Mouse (Mus musculus) neural tube, embryonic 12.5 days (tissue): ENCODE data around the gene Vmn1r68. TPM values are rescaled to one million over a fixed set of nuclear protein-coding genes. Genes with fewer than 3 reads are reported as not detected.
A peak's percentile ranks its signal among the peaks of the same experiment; 100 is the strongest.

Experiments
- ATAC-seq: fragments of 200-750 bp; cut with Nextera tagmentation; 2 replicates; pipeline ENCODE4 v1.8.0; 2017; ENCODE audit warnings: low read depth, mild to moderate bottlenecking, moderate TSS enrichment, moderate library complexity; ENCODE audit not compliant: low FRiP score
- H3K27ac ChIP-seq: fragments of 300-500 bp; sonication (generic); 2 replicates; pipeline ENCODE4 v1.5.1; 2016
- H3K27me3 ChIP-seq: fragments of 300-500 bp; sonication (generic); replicated peaks from 2 replicates; pipeline ENCODE4 v1.6.1; 2016; ENCODE audit warnings: mild to moderate bottlenecking
- H3K36me3 ChIP-seq: fragments of 300-500 bp; sonication (generic); 2 replicates; pipeline ENCODE4 v1.6.1; 2016; ENCODE audit warnings: mild to moderate bottlenecking
- H3K4me1 ChIP-seq: fragments of 300-500 bp; sonication (generic); 2 replicates; pipeline ENCODE4 v1.6.1; 2016
- H3K4me2 ChIP-seq: fragments of 300-500 bp; sonication (generic); replicated peaks from 2 replicates; pipeline ENCODE4 v1.6.1; 2016; ENCODE audit warnings: mild to moderate bottlenecking
- H3K4me3 ChIP-seq: fragments of 300-500 bp; sonication (generic); 2 replicates; pipeline ENCODE4 v1.5.1; 2016
- H3K9ac ChIP-seq: fragments of 300-500 bp; sonication (generic); 2 replicates; pipeline ENCODE4 v1.6.1; 2016; ENCODE audit warnings: mild to moderate bottlenecking
- H3K9me3 ChIP-seq: fragments of 300-500 bp; sonication (generic); 2 replicates; pipeline ENCODE4 v1.6.1; 2016; ENCODE audit warnings: mild to moderate bottlenecking
- WGBS: fragments of 180-500 bp; shearing (Covaris S2); methylation state at CpG from one replicate; pipeline ENCODE4 v1.1.7; 2016; 5-methylcytosine and 5-hydroxymethylcytosine counted together
- polyA plus RNA-seq: library from polyadenylated mRNA; unstranded; fragments of >200 nt; fragmentation: Nextera tagmentation; extraction: Ambion mirVana; gene quantifications from 2 replicates; pipeline ENCODE4 v1.2.1, GENCODE M21; 2016

The Vmn1r68 gene
- polyA plus RNA-seq, result not detected in 2 replicates

GRCm38 (mm10) chr7:10558385-10558784, at the start of gene Vmn1r68:
Gene Vmn1r68 (minus strand): TSS chr7:10558485.
- WGBS, result 69% methylated on average over 2 of the region's 2 CpGs
- no peak within 1 kb of the TSS for H3K4me3 ChIP-seq
- H3K27me3 ChIP-seq, result no peaks in the 10 kb centered on the region
- H3K9me3 ChIP-seq, result peaks cover 4% of the 10 kb centered on the region; the same call in 1 of the 2 replicates
- H3K9ac ChIP-seq, result no peak within 1 kb of the TSS
- no peak within 1 kb of the TSS for H3K4me2 ChIP-seq
- H3K27ac ChIP-seq, result no peak within 1 kb of the TSS
- no peak for ATAC-seq
- H3K36me3 ChIP-seq, result no peaks in the 10 kb centered on the region
- no peaks in the 10 kb centered on the region for H3K4me1 ChIP-seq

- Histone ChIP-seq H3K4me2 (peak overlapping the region; percentile 77), H3K27ac (no peak overlapping the region), H3K9me3 (no peaks in the 10 kb centered on the region), H3K36me3 (peaks cover 21% of the 10 kb centered on the region), H3K27me3 (no peaks in the 10 kb centered on the region), H3K4me1 (peaks cover 7% of the 10 kb centered on the region; the same call in 1 of the 2 replicates), H3K9ac (no peak overlapping the region), H3K4me3 (0 out of 2 replicates have a peak overlapping the region, but pooled peaks have one; percentile 66)
- WGBS, result 39% methylated on average over 6 of the region's 6 CpGs
- no peak for ATAC-seq
Measured at GRCm38 (mm10) chr7:10495578-10495977, 62.7 kb downstream of the Vmn1r68 start.

DNA sequence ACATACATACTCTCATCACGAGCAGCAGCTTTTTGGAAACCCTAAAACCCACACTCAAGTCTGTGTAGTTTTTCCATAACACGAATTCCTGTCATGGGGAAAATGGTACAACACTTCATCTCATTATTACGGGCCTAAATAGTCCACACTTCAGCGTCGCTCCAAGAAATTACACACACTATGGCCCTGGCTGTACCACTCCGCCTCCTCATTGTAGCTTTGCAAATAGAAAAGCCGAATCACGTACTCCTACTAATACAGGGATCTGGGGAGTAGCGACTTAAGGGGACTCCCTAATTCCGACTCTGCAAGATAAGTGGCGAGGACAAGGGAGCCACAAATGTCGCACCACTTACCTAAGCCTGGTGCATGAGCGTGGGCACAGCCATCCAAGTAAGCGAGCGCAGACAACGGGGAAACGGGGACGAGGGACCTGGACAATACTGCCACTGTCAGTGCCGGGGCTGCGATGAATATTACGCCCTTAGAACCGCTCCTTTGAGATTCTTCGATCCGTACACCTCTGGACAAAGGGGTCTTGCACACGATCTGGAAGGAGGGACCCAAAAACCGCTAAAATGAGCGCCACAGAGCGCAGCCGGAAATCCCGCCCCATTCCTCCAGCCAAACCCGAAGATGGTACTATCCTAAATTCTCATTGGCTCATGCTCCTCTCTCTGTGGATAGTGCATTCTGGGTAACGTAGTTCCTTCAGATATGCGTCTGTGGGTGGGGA, 63.3 kb downstream of the Vmn1r68 start, which contains the start of gene Zik1:
TSS of gene Zik1 (minus strand) at position 609 of the 736 bp plus-strand sequence.
- Histone ChIP-seq H3K4me2 (peak within 1 kb of the TSS; percentile 77), H3K4me1 (peaks cover 7% of the 10 kb centered on the region; the same call in 1 of the 2 replicates), H3K27me3 (no peaks in the 10 kb centered on the region), H3K4me3 (peak within 1 kb of the TSS; percentile 66), H3K27ac (no peak within 1 kb of the TSS), H3K9me3 (no peaks in the 10 kb centered on the region), H3K36me3 (peaks cover 27% of the 10 kb centered on the region), H3K9ac (peak within 1 kb of the TSS; percentile 70)
- WGBS, result 2% methylated on average over 33 of the region's 33 CpGs
- ATAC-seq, result peak; percentile 99

GRCm38 (mm10) chr7:10480588-10481233, 77.6 kb downstream of the Vmn1r68 start:
- Histone ChIP-seq H3K36me3 (no peaks in the 10 kb centered on the region), H3K4me2 (peak overlapping the region; percentile 23; the same call in 1 of the 2 replicates), H3K4me1 (no peaks in the 10 kb centered on the region), H3K27me3 (no peaks in the 10 kb centered on the region), H3K27ac (no peak overlapping the region), H3K9me3 (no peaks in the 10 kb centered on the region), H3K9ac (no peak overlapping the region), H3K4me3 (no peak overlapping the region)
- WGBS, result 64% methylated on average over 18 of the region's 18 CpGs
- ATAC-seq, result peak; percentile 72; the same call in 1 of the 2 replicates

DNA sequence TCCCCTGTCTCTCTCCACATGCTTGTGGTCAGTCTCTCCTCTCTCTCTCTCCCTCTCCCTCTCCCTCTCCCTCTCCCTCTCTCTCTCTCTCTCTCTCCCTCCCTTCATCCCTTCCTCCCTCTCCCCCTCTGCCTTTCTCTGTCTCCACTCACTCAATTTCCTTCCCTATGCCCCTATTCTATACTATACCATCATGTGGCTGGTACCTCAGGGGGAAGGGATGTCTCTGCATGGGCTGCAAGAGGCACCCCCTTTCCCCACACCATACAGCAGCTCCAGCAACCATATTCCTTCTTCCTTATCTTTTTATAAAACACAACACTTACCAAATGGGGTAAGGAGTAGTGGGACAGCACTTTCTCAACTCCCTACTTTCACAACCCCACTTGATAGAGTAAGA, 78.5 kb downstream of the Vmn1r68 start:
- H3K36me3 ChIP-seq, result no peaks in the 10 kb centered on the region
- no peak overlapping the region for H3K4me3 ChIP-seq
- H3K4me2 ChIP-seq, result no peak overlapping the region
- H3K27ac ChIP-seq, result no peak overlapping the region
- no peak overlapping the region for H3K9ac ChIP-seq
- no peaks in the 10 kb centered on the region for H3K9me3 ChIP-seq
- no peak for ATAC-seq
- no peaks in the 10 kb centered on the region for H3K4me1 ChIP-seq
- no peaks in the 10 kb centered on the region for H3K27me3 ChIP-seq

DNA sequence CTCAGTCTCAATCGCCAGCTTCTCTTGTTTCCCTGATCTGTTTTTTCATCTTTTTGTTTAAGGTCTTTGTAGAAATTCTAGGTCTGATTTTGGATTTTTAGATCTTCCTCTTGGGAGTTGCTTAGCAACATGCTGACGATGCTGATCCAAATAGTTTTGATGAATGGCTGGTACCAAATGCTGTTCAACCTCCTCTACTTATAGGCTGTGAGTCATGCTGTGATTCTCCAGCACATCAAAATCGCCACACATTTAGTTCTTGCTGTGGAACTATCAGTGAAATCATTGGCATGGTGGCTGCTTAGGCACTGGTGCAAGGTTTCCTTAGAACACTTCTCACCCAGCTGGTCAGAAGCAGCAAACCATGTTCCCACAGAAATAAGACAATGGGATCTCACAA, 100.1 kb downstream of the Vmn1r68 start:
- Histone ChIP-seq H3K36me3 (no peaks in the 10 kb centered on the region), H3K4me3 (no peak overlapping the region), H3K9ac (no peak overlapping the region), H3K4me2 (no peak overlapping the region), H3K9me3 (0 out of 2 replicates have a peak, but pooled peaks cover 12% of the 10 kb centered on the region), H3K27ac (no peak overlapping the region), H3K27me3 (no peaks in the 10 kb centered on the region), H3K4me1 (no peaks in the 10 kb centered on the region)
- ATAC-seq, result no peak
- 74% methylated on average over 3 of the region's 3 CpGs for WGBS

Other genes starting within 250 kb of the Vmn1r68 start
- gene Vmn1r67, start 115.2 kb downstream of the Vmn1r68 start, polyA plus RNA-seq, result not detected in 2 replicates
- 35.6 and 37.4 TPM in 2 replicates for gene Zik1, start 63.1 kb downstream of the Vmn1r68 start, polyA plus RNA-seq
- not detected in 2 replicates for gene Vmn1r69, start 55.2 kb upstream of the Vmn1r68 start, polyA plus RNA-seq
- not detected in 2 replicates for gene Vmn1r70, start 73.0 kb upstream of the Vmn1r68 start, polyA plus RNA-seq
- not detected in 2 replicates for gene Nlrp4b, start 129.3 kb upstream of the Vmn1r68 start, polyA plus RNA-seq
- gene Vmn1r71, start 195.9 kb upstream of the Vmn1r68 start, polyA plus RNA-seq, result not detected in 2 replicates